Mouse (Mus musculus): Measurements from ENCODE around the gene Gm5431. TPM values are rescaled to one million over a fixed set of nuclear protein-coding genes. Genes with fewer than 3 reads are reported as not detected.
"Not testable (repeated sequence)": the region's sequence is repeated elsewhere in the genome, so short reads cannot be mapped to it uniquely, and the experiment has no call there.

The Gm5431 gene
- total RNA-seq (2017): 0.84 and 1.6 TPM in 2 replicates

DNA sequence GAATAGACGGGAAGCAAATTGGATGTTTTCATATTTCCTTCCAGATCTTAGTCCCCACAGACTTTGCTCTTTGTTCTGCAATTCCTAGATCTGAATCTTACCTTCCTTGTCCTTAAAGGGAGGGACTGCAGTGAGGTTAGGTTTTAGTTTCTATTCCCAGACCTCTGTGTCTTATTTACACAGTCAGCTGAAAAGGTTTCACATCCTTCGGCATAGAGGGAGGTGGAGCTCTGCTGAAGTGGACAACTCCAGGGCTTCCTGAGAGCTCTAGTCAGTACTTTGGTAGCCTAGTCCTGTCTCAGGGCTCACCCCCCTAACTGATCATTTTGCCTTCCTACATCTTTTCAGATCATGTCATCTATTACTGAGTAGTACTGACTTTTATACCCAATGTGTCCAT is at the start of gene Gm5431:
Gene Gm5431 (minus strand): TSS at position 194 of the 400 bp plus-strand sequence.
- ATAC-seq (replicated peaks in 1 of 2; ENCODE audit: insufficient read depth in 1 of 2, low FRiP score in 2 of 2, low TSS enrichment in 1 of 2, low read depth in 1 of 2, poor library complexity in 2 of 2, severe bottlenecking in 2 of 2): no peak

DNA sequence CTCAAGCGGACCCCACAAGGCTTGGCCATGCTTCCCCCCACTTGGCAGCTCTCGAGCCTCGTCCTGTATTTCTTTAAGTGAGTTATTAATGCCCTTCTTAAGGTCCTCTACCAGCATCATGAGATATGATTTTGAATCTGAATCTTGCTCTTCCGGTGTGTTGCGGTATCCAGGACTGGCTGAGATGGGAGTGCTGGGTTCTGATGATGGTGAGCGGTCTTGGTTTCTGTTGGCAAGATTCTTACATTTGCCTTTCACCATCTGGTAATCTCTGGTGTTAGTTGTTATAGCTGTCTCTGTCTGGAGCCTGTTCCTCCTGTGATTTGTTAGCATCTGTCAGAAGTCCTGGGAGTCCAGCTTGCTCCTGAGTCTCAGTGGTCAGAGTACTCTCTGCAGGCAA is 44.1 kb upstream of the Gm5431 start, which contains the start of gene Psme2b:
Gene Psme2b (minus strand): TSS at position 101 of the 400 bp plus-strand sequence.
- not testable (repeated sequence) for ATAC-seq (replicated peaks in 1 of 2; ENCODE audit: insufficient read depth in 1 of 2, low FRiP score in 2 of 2, low TSS enrichment in 1 of 2, low read depth in 1 of 2, poor library complexity in 2 of 2, severe bottlenecking in 2 of 2)

DNA sequence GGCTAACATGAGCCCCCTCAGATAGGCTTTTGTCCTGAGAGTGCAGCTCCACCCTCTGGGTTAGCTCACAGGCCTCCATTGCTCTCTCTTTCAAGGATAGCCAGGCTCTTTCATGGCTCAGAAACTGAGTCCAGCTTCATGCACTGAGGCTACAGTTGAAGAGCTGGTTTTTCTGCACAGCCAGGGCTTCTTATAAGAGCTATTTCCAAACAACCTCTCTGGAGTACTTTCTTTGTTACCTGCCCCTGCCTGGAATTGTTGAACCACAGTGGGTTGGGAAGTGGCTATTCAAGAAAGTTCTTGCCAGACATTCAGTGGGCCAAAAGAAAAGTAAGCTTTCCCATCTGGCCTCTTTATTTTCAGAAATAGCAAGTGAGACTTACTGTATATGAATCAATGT is 37.3 kb upstream of the Gm5431 start:
- not testable (repeated sequence) for ATAC-seq (replicated peaks in 1 of 2; ENCODE audit: insufficient read depth in 1 of 2, low FRiP score in 2 of 2, low TSS enrichment in 1 of 2, low read depth in 1 of 2, poor library complexity in 2 of 2, severe bottlenecking in 2 of 2)

DNA sequence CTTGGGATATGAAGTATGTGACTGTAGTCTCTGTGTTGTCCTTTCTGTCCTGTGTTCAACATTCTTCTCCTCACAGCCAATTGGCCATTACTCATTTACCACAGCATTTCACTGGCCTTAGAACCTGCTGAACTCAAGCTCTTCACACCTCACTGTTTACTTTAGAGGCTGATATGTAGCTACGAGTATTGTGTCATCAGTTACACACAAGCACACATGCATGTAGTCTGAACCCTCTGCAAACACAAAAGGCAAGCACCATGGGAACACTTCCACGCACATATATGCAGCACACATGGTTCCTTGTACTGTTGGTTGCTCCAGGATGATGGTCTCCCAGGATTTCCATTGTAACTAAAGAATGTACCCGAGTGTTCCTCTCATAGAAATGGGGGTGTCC is 33.3 kb upstream of the Gm5431 start:
- ATAC-seq (replicated peaks in 1 of 2; ENCODE audit: insufficient read depth in 1 of 2, low FRiP score in 2 of 2, low TSS enrichment in 1 of 2, low read depth in 1 of 2, poor library complexity in 2 of 2, severe bottlenecking in 2 of 2): not testable (repeated sequence)

DNA sequence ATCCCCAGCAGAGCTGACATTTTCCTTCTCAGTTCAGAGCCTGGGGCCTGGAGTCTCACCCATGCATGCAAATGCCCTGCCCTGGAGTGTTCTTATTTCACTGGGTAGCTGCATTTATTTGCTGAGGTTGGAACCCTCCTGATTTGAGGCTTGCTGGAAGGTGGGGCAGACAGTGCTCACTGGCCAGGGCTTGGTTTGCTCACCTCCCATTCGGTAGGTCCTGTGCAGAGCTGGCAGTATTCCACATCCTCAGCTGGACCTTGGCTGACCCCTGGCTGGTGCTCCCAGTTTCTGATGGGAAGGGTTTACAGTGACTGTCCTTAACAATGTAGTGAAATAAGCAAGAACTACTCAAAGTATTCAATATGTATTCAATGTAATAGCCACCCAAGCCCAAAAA is 31.9 kb upstream of the Gm5431 start:
- ATAC-seq (replicated peaks in 1 of 2; ENCODE audit: insufficient read depth in 1 of 2, low FRiP score in 2 of 2, low TSS enrichment in 1 of 2, low read depth in 1 of 2, poor library complexity in 2 of 2, severe bottlenecking in 2 of 2): not testable (repeated sequence)

DNA sequence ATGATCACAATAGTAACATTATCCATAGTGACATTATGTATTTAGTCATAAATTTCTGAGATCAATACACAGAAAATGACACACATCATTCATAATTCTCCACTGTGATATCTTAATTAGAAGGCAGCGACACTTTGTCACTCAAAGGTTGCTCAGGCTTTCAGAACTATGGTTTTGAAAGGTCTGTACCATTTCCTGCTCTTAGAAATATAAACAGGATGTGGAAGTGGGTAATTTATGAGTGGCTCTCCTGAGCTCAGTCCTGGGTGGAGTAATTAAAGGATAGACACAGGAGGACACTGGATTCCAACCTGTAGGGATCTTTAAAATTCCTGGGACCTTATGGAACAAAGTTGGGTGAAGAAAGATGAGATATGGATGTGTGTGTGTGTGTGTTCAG is 31.4 kb upstream of the Gm5431 start:
- ATAC-seq (replicated peaks in 1 of 2; ENCODE audit: insufficient read depth in 1 of 2, low FRiP score in 2 of 2, low TSS enrichment in 1 of 2, low read depth in 1 of 2, poor library complexity in 2 of 2, severe bottlenecking in 2 of 2): peak in 1 of 2 experiments; percentile 29; a peak in 1 of 4 replicates

DNA sequence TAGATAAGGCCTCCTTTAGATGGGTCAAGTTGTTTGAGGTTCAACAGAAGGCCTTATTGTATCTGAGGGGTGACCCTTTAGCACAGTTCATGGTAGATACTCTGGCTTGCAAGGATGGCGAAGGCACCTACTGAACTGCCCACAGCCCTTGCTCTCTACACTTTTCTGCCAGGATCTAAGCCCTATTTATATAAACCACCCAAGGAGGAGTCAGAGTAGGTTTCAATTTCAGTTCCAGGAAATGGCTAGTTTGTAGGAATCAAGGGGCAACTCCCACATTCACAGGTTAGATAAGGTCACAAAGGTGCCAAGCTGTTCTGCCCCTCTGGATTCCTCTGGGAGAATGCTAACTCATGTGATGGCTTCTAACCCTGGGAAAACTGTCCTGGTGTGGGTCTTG is 26.1 kb upstream of the Gm5431 start:
- ATAC-seq (replicated peaks in 1 of 2; ENCODE audit: insufficient read depth in 1 of 2, low FRiP score in 2 of 2, low TSS enrichment in 1 of 2, low read depth in 1 of 2, poor library complexity in 2 of 2, severe bottlenecking in 2 of 2): not testable (repeated sequence)

DNA sequence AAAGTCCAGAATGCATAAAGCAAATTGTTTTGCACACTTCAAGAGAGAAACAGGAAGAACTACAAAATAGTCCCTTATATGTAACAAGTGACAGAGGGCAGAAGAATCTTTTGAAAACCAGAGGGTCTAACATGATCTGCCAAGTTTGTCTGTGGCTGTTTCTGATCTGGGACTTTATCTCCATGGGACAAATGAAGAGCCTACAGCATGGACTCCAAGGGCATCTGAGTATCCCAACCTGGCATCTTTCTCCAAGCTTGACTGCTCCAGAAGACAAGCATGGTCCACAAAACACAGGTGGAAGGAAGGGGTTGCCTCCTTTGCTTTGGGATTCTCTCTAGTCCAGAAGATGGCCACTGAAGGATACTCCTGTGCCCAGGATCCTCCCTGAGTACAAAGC is 24.4 kb upstream of the Gm5431 start:
- ATAC-seq (replicated peaks in 1 of 2; ENCODE audit: insufficient read depth in 1 of 2, low FRiP score in 2 of 2, low TSS enrichment in 1 of 2, low read depth in 1 of 2, poor library complexity in 2 of 2, severe bottlenecking in 2 of 2): not testable (repeated sequence)

DNA sequence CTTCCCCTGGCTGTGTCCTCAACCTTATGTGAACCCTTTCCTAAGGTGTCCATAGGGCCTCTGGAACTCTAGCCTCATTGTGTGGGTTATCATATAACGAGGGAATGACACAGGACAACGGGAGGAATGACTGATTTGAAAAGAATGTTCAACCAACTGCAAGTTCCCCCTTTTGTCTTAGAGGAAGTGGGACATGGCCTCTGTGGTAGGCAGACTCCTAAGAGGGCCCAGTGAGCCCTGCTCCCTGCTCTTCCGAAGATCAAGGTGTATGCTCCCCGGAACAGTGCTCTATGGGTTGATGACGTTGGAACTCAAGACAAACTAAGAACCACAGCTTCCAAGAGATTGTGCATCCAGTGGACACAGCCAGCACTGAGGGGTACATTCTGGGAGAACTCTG is 21.8 kb upstream of the Gm5431 start:
- ATAC-seq (replicated peaks in 1 of 2; ENCODE audit: insufficient read depth in 1 of 2, low FRiP score in 2 of 2, low TSS enrichment in 1 of 2, low read depth in 1 of 2, poor library complexity in 2 of 2, severe bottlenecking in 2 of 2): peak; percentile 48 to 61; a peak in 3 of 4 replicates

DNA sequence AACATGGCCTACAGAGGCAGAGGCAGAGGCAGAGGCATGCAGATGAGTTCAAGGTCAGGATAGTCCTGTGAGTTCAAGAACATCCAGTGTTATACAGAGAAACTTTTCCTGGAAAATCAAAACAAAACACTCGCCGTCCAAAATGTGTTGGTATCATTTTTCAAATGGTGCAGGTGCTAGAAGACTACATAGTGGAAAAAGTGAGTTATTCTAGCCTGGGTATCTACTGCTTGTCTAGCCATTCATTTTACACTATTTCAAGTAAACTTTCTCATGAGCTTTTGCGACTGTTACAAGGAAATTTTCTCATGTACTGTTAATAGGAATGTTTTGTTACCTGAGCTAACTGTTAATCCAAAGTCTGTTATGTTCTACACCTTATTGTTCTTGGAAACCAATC is 16.4 kb upstream of the Gm5431 start:
- ATAC-seq (replicated peaks in 1 of 2; ENCODE audit: insufficient read depth in 1 of 2, low FRiP score in 2 of 2, low TSS enrichment in 1 of 2, low read depth in 1 of 2, poor library complexity in 2 of 2, severe bottlenecking in 2 of 2): no peak

DNA sequence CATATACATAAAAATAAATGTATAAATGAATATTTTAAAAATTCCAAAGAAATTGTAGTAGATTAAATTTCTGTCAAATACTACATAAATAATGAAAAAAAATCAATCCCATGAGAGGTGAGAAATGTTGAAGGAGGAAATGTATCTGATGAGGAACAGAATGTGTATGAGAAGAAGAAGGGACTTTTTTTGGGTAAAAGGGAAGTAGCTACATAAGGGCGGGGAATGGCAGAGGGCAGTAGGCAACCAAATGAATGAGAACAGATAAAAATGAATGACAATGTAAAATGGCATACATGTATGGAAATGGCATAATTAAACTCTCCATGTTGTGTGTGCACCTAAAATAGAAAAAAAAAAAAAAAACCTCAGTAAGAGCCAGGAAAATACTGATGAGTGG is 11.6 kb upstream of the Gm5431 start:
- no peak for ATAC-seq (replicated peaks in 1 of 2; ENCODE audit: insufficient read depth in 1 of 2, low FRiP score in 2 of 2, low TSS enrichment in 1 of 2, low read depth in 1 of 2, poor library complexity in 2 of 2, severe bottlenecking in 2 of 2)

DNA sequence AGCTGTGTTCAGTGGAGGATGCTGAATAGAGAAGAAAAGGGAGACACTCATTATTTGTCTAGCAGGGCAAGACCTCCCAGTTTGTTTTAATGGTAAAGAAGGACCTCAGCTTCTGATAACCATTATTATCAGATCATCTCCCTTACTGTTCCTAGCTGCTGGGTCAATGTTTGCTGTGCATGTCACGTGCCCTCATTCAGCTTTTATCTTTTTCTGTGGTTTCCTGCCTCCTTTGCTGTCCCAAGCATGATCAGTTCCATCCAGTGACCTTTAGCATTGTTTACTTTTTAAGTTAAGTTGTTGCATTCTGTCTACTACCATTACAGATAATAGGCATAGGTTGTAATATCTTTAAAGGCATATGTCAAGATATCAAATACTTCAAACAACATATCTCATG is 6.4 kb upstream of the Gm5431 start:
- no peak for ATAC-seq (replicated peaks in 1 of 2; ENCODE audit: insufficient read depth in 1 of 2, low FRiP score in 2 of 2, low TSS enrichment in 1 of 2, low read depth in 1 of 2, poor library complexity in 2 of 2, severe bottlenecking in 2 of 2)

DNA sequence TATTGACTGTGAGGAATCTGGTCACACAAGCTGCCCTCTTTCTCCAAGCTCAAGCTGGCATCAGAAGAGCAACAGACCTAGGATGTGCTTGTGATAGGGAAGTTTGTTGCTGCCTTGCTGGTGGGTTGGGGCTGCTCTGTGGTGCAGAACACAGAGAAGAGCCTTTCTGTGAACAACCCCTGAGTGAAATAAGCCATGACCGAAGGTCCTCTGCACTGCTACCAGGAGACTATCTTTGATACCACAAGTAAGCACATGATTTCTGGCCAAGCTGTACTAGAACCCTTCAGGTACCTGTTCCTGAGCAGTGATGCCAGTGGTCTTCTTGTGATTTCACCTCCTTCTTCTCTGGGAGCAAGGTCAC is 465 bp downstream of the Gm5431 start:
- ATAC-seq (replicated peaks in 1 of 2; ENCODE audit: insufficient read depth in 1 of 2, low FRiP score in 2 of 2, low TSS enrichment in 1 of 2, low read depth in 1 of 2, poor library complexity in 2 of 2, severe bottlenecking in 2 of 2): not testable (repeated sequence)

DNA sequence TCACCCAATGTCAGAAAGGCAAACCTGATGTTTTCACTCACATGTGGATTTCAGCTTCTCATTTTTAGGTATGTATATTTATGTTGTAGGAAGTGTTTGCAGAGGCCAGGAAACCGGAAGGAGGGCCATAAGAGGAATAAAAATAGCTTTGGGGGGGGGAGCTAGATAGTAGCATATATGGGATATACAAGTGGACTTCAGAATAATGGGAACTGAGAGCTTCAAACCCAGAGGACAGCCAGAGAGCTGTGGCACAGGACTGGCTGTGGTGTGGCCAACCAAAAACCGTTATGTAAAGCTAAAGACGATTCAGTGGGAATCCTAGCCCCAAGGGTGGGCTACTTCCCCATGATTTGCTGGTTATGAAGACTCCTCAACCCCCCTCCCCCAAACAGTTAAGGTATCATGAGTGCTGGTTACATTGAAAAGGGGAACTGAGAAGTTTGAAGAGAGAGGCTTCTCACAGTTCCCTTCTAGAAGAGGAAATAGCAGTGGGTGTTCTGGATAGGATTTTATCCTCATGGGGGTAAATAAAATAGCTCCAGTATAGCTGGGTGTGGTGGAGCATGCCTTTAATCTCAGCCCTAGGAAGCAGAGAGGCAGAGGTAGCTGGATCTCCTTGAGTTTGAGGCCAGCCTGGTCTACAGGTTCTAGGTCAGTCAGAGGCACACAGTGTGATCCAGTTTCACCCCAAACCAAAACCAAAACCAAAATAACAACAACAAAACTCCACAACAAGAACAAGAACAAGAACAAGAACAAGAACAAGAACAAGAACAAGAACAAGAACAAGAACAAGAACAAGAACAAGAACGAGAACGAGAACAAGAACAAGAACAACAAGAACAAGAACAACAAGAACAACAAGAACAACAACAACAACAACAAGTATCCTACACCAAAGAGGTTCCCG is 1.1 kb downstream of the Gm5431 start:
- ATAC-seq (replicated peaks in 1 of 2; ENCODE audit: insufficient read depth in 1 of 2, low FRiP score in 2 of 2, low TSS enrichment in 1 of 2, low read depth in 1 of 2, poor library complexity in 2 of 2, severe bottlenecking in 2 of 2): peak; percentile 92 to 93

DNA sequence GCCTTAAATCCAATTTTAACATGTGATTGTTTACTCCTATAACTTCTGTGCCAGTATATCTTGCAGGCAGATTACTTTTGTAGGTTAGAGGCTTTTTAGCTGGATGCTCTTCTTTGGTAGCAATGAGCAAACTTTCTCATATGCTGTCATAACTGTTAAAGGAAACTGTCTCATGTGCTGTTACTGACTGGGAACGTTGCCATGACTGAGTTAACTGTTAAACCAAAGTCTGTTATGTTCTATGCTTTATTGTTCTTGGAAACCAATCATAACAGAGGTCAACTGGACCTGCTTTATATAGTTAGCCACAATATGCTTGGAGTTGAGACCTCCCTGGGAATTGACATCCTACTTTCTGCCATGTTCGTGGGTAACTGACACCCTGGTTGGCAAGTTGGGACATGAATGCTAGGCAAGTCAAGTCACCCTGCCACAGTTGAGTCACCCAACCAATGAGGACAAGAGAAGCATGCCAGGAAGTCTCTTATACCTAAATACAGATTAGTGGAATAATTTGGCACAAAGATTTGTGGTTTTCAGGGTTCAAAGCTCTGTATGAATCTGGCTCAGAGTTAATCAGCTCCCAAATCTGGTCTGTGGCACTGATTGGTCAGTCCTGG is 3.1 kb downstream of the Gm5431 start:
- ATAC-seq (replicated peaks in 1 of 2; ENCODE audit: insufficient read depth in 1 of 2, low FRiP score in 2 of 2, low TSS enrichment in 1 of 2, low read depth in 1 of 2, poor library complexity in 2 of 2, severe bottlenecking in 2 of 2): no peak

DNA sequence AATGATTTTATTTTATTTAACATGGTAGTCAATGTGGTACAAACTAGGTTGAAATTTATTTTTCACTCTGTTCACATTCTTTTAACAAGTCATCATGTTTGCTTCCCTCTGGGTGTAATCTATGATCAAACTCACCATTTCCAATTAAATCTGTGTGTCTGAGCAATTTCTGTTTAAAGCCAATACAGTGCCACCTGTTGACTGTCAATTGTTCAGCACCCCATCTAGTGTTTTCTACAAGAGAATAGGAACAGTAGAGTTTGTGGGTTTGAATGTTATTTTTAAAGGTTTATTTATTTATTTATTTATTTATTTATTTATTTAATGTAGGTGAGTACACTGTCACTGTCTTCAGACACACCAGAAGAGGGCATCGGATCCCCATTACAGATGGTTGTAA is 25.3 kb downstream of the Gm5431 start:
- ATAC-seq (replicated peaks in 1 of 2; ENCODE audit: insufficient read depth in 1 of 2, low FRiP score in 2 of 2, low TSS enrichment in 1 of 2, low read depth in 1 of 2, poor library complexity in 2 of 2, severe bottlenecking in 2 of 2): no peak

DNA sequence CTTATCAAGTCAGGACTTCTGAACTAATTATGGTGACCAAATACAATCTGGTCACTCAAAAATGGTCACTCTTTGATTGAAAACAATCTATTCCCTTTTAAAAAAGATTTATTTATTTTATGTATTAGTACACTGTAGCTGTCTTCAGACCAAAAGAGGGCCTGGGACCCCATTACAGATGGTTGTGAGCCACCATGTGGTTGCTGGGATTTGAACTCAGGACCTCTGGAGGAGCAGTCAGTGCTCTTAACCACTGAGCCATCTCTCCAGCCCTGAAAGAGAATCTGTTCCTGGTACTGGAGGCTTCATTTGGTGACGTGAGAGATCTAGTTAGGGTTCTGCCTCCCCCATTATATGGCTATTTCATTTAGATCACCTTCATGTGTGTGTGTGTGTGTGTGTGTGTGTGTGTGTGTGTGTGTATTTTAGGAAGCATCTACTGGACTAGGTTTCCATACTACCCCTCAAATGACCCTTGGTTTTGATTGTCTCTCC is 26.6 kb downstream of the Gm5431 start:
- ATAC-seq (replicated peaks in 1 of 2; ENCODE audit: insufficient read depth in 1 of 2, low FRiP score in 2 of 2, low TSS enrichment in 1 of 2, low read depth in 1 of 2, poor library complexity in 2 of 2, severe bottlenecking in 2 of 2): not testable (repeated sequence)

DNA sequence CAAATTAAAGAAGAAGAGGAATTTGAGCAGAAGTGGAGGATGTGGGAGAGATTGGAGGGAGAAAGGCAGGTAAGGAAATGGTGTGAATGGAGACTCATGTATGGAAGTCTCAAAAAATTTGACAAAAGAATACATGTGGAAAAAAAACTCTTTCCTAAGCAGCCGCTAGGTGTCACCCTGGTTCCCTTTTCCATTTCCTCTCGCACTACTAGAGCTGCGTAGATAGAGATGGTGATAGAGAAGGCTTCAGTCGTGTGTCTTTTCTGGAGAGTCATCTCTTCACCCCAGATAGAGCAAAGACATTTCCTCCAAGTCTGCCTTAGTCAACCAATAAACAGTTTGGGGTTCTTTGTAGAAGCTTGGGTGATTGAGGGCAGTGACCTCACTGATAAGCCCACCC is 27.5 kb downstream of the Gm5431 start:
- peak; percentile 29 to 37 for ATAC-seq (replicated peaks in 1 of 2; ENCODE audit: insufficient read depth in 1 of 2, low FRiP score in 2 of 2, low TSS enrichment in 1 of 2, low read depth in 1 of 2, poor library complexity in 2 of 2, severe bottlenecking in 2 of 2)
